Mouse (Mus musculus): ENCODE results near the gene Adcyap1r1.

The Adcyap1r1 gene

GRCm38 (mm10) chr6:55448976-55449678 lies 2.7 kb upstream of the Adcyap1r1 start:
- no peak for DNase-seq (ENCODE audit: low spot score in 2 of 2)

- peak in 1 of 2 experiments; percentile 61 for DNase-seq (ENCODE audit: low spot score in 2 of 2)
Measured at GRCm38 (mm10) chr6:55452381-55452780, 603 bp downstream of the Adcyap1r1 start.

- peak; percentile 65 to 67 for DNase-seq (ENCODE audit: low spot score in 2 of 2)
Measured at GRCm38 (mm10) chr6:55453548-55453947, 1.8 kb downstream of the Adcyap1r1 start.

- no peak for DNase-seq (ENCODE audit: low spot score in 2 of 2)
Measured at GRCm38 (mm10) chr6:55455641-55456040, 3.9 kb downstream of the Adcyap1r1 start.

- no peak for DNase-seq (ENCODE audit: low spot score in 2 of 2)
Measured at GRCm38 (mm10) chr6:55457727-55458126, 5.9 kb downstream of the Adcyap1r1 start.

- no peak for DNase-seq (ENCODE audit: low spot score in 2 of 2)
Measured at GRCm38 (mm10) chr6:55458156-55458555, 6.4 kb downstream of the Adcyap1r1 start.

GRCm38 (mm10) chr6:55459545-55460397 lies 8.0 kb downstream of the Adcyap1r1 start:
- no peak for DNase-seq (ENCODE audit: low spot score in 2 of 2)

GRCm38 (mm10) chr6:55461141-55461540 lies 9.4 kb downstream of the Adcyap1r1 start:
- DNase-seq (ENCODE audit: low spot score in 2 of 2), result no peak

- DNase-seq (ENCODE audit: low spot score in 2 of 2), result no peak
Measured at GRCm38 (mm10) chr6:55461678-55462077, 9.9 kb downstream of the Adcyap1r1 start.

GRCm38 (mm10) chr6:55462394-55462793 lies 10.6 kb downstream of the Adcyap1r1 start:
- DNase-seq (ENCODE audit: low spot score in 2 of 2), result no peak

- DNase-seq (ENCODE audit: low spot score in 2 of 2), result no peak
Measured at GRCm38 (mm10) chr6:55463966-55464365, 12.2 kb downstream of the Adcyap1r1 start.

GRCm38 (mm10) chr6:55465311-55465710 lies 13.5 kb downstream of the Adcyap1r1 start:
- peak; percentile 63 to 71 for DNase-seq (ENCODE audit: low spot score in 2 of 2)

- no peak for DNase-seq (ENCODE audit: low spot score in 2 of 2)
Measured at GRCm38 (mm10) chr6:55466301-55466761, 14.6 kb downstream of the Adcyap1r1 start.

GRCm38 (mm10) chr6:55470691-55471090 lies 18.9 kb downstream of the Adcyap1r1 start:
- no peak for DNase-seq (ENCODE audit: low spot score in 2 of 2)

GRCm38 (mm10) chr6:55472381-55472780 lies 20.6 kb downstream of the Adcyap1r1 start:
- DNase-seq (ENCODE audit: low spot score in 2 of 2), result no peak

GRCm38 (mm10) chr6:55480988-55481387 lies 29.2 kb downstream of the Adcyap1r1 start:
- no peak for DNase-seq (ENCODE audit: low spot score in 2 of 2)

GRCm38 (mm10) chr6:55482471-55482870 lies 30.7 kb downstream of the Adcyap1r1 start:
- DNase-seq (ENCODE audit: low spot score in 2 of 2), result no peak

GRCm38 (mm10) chr6:55483360-55483759 lies 31.6 kb downstream of the Adcyap1r1 start:
- DNase-seq (ENCODE audit: low spot score in 2 of 2), result no peak

- peak; percentile 67 to 81 for DNase-seq (ENCODE audit: low spot score in 2 of 2)
Measured at GRCm38 (mm10) chr6:55484224-55484623, 32.4 kb downstream of the Adcyap1r1 start.

GRCm38 (mm10) chr6:55485216-55485615 lies 33.4 kb downstream of the Adcyap1r1 start:
- DNase-seq (ENCODE audit: low spot score in 2 of 2), result no peak

GRCm38 (mm10) chr6:55487726-55488125 lies 35.9 kb downstream of the Adcyap1r1 start:
- no peak for DNase-seq (ENCODE audit: low spot score in 2 of 2)

GRCm38 (mm10) chr6:55496201-55496600 lies 44.4 kb downstream of the Adcyap1r1 start:
- no peak for DNase-seq (ENCODE audit: low spot score in 2 of 2)

GRCm38 (mm10) chr6:55498753-55499152 lies 47.0 kb downstream of the Adcyap1r1 start:
- DNase-seq (ENCODE audit: low spot score in 2 of 2), result no peak
